Mouse (Mus musculus): ENCODE measurements around the gene Naa50. TPM values are rescaled to one million over a fixed set of nuclear protein-coding genes. Genes with fewer than 3 reads are reported as not detected.

Gene Naa50
- polyA plus RNA-seq (2014; fragmentation: Nextera tagmentation; extraction: Ambion mirVana), result 88.8 and 92.1 TPM in 2 replicates

GRCm38 (mm10) chr16:44139536-44140185 is at the start of gene Naa50, which contains the start of gene Atp6v1a:
Gene Naa50 (plus strand): TSS chr16:44139830.
Gene Atp6v1a (minus strand): TSS chr16:44139705.
- Histone ChIP-seq H3K36me3 (ENCODE audit: control insufficient read depth, insufficient read depth, low read length) (no peaks in the 10 kb centered on the region), H3K27ac (replicated peaks; ENCODE audit: low read depth, low read length) (peak within 1 kb of the TSS; percentile 97), H3K4me2 (ENCODE audit: low read depth, low read length) (peak within 1 kb of the TSS; percentile 96), H3K9me3 (ENCODE audit: control insufficient read depth, low read length) (no peaks in the 10 kb centered on the region), H3K4me3 (ENCODE audit: low read depth, low read length) (peak within 1 kb of the TSS; percentile 99), H3K9ac (ENCODE audit: low read depth, low read length) (peak within 1 kb of the TSS; percentile 96), H3K27me3 (replicated peaks; ENCODE audit: control insufficient read depth, insufficient read depth, low read length) (no peaks in the 10 kb centered on the region), H3K4me1 (ENCODE audit: control insufficient read depth, insufficient read depth, low read length) (peaks cover 10% of the 10 kb centered on the region)
- WGBS, result 1% methylated on average over 41 of the region's 71 CpGs
- ATAC-seq (ENCODE audit: low read depth) (peak; percentile 86), DNase-seq (ENCODE audit: low spot score) (peak; percentile 97)

DNA sequence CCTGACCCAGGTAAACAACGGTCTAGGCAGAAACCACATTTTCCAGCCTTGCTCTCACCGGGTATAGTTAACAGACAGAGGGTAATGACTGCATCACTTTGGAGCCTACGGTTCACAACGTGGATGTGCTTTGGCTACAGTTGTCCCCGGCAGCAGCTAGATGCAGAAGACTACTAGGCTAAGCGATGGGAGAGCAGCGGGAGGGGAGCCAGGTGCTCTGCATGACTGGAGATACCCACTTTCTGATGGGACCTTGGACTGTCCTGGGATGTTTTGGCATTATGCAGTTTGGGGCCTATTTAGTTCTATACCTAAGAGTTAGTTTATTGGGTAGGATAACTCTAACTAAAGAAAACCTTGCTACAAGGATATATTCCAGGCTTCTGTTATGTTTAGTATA is 40.3 kb upstream of the Naa50 start:
- Histone ChIP-seq H3K27ac (replicated peaks; ENCODE audit: low read depth, low read length) (no peak overlapping the region), H3K9ac (ENCODE audit: low read depth, low read length) (no peak overlapping the region), H3K4me3 (ENCODE audit: low read depth, low read length) (no peak overlapping the region), H3K9me3 (ENCODE audit: control insufficient read depth, low read length) (no peaks in the 10 kb centered on the region), H3K4me2 (ENCODE audit: low read depth, low read length) (no peak overlapping the region), H3K27me3 (replicated peaks; ENCODE audit: control insufficient read depth, insufficient read depth, low read length) (no peaks in the 10 kb centered on the region), H3K4me1 (ENCODE audit: control insufficient read depth, insufficient read depth, low read length) (no peaks in the 10 kb centered on the region), H3K36me3 (ENCODE audit: control insufficient read depth, insufficient read depth, low read length) (peaks cover 88% of the 10 kb centered on the region)
- 94% methylated on average over 7 of the region's 7 CpGs for WGBS
- ATAC-seq (ENCODE audit: low read depth) (no peak), DNase-seq (ENCODE audit: low spot score) (no peak)

DNA sequence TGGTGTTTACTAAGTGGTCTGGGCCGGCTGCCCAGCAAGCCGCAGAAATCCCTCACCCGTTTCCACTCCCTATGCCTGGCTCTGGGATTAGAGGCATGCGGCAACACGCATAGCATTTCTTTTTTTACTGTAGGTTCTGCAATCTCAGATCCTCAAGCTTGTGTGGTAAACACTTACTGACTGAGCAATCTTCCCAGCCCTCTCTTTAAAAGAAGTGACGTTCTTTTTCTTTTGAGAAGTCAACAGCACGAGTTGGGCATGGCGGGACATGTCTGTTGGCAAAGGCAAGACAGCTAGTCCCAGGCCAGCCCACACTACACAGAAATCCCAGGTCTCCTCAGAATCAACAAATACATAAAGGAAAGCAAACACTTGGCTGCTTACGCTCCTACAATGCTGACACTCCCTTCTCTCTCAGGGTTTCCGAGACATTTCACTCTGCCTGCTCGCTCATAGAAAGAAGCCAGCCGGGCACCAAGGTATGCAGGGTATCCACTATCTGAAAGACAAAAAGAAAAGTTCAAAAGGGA is 38.4 kb upstream of the Naa50 start:
- 91% methylated on average over 12 of the region's 12 CpGs for WGBS
- H3K4me2 ChIP-seq (ENCODE audit: low read depth, low read length), result no peak overlapping the region
- H3K27me3 ChIP-seq (replicated peaks; ENCODE audit: control insufficient read depth, insufficient read depth, low read length), result no peaks in the 10 kb centered on the region
- H3K9me3 ChIP-seq (ENCODE audit: control insufficient read depth, low read length), result no peaks in the 10 kb centered on the region
- H3K36me3 ChIP-seq (ENCODE audit: control insufficient read depth, insufficient read depth, low read length), result peaks cover 79% of the 10 kb centered on the region
- peak; percentile 63 for ATAC-seq (ENCODE audit: low read depth)
- no peak overlapping the region for H3K4me3 ChIP-seq (ENCODE audit: low read depth, low read length)
- H3K9ac ChIP-seq (ENCODE audit: low read depth, low read length), result no peak overlapping the region
- H3K4me1 ChIP-seq (ENCODE audit: control insufficient read depth, insufficient read depth, low read length), result no peaks in the 10 kb centered on the region
- no peak overlapping the region for H3K27ac ChIP-seq (replicated peaks; ENCODE audit: low read depth, low read length)
- peak; percentile 48 for DNase-seq (ENCODE audit: low spot score)

- Histone ChIP-seq H3K27ac (replicated peaks; ENCODE audit: low read depth, low read length) (no peak overlapping the region), H3K9ac (ENCODE audit: low read depth, low read length) (no peak overlapping the region), H3K4me3 (ENCODE audit: low read depth, low read length) (no peak overlapping the region), H3K4me2 (ENCODE audit: low read depth, low read length) (no peak overlapping the region), H3K36me3 (ENCODE audit: control insufficient read depth, insufficient read depth, low read length) (peaks cover 80% of the 10 kb centered on the region), H3K9me3 (ENCODE audit: control insufficient read depth, low read length) (no peaks in the 10 kb centered on the region), H3K27me3 (replicated peaks; ENCODE audit: control insufficient read depth, insufficient read depth, low read length) (no peaks in the 10 kb centered on the region), H3K4me1 (ENCODE audit: control insufficient read depth, insufficient read depth, low read length) (no peaks in the 10 kb centered on the region)
- ATAC-seq (ENCODE audit: low read depth) (no peak), DNase-seq (ENCODE audit: low spot score) (no peak)
- WGBS, result 86% methylated on average over 2 of the region's 2 CpGs
Observed at GRCm38 (mm10) chr16:44102925-44103324, 36.7 kb upstream of the Naa50 start.

- H3K36me3 ChIP-seq (ENCODE audit: control insufficient read depth, insufficient read depth, low read length), result peaks cover 79% of the 10 kb centered on the region
Observed at GRCm38 (mm10) chr16:44103806-44104766, 35.5 kb upstream of the Naa50 start.

GRCm38 (mm10) chr16:44105211-44105610 is 34.4 kb upstream of the Naa50 start:
- Histone ChIP-seq H3K4me3 (ENCODE audit: low read depth, low read length) (no peak overlapping the region), H3K27ac (replicated peaks; ENCODE audit: low read depth, low read length) (no peak overlapping the region), H3K4me1 (ENCODE audit: control insufficient read depth, insufficient read depth, low read length) (peaks cover 3% of the 10 kb centered on the region; the same call in 1 of the 2 replicates), H3K9me3 (ENCODE audit: control insufficient read depth, low read length) (no peaks in the 10 kb centered on the region), H3K4me2 (ENCODE audit: low read depth, low read length) (no peak overlapping the region), H3K36me3 (ENCODE audit: control insufficient read depth, insufficient read depth, low read length) (peaks cover 78% of the 10 kb centered on the region), H3K27me3 (replicated peaks; ENCODE audit: control insufficient read depth, insufficient read depth, low read length) (no peaks in the 10 kb centered on the region), H3K9ac (ENCODE audit: low read depth, low read length) (no peak overlapping the region)
- DNase-seq (ENCODE audit: low spot score) (no peak), ATAC-seq (ENCODE audit: low read depth) (no peak)
- 90% methylated on average over 2 of the region's 2 CpGs for WGBS

More at GRCm38 (mm10) chr16:44103806-44104766, 35.5 kb upstream of the Naa50 start:
- ATAC-seq (ENCODE audit: low read depth) (peak; percentile 35; the same call in 1 of the 2 replicates), DNase-seq (ENCODE audit: low spot score) (no peak)
- H3K4me1 ChIP-seq (ENCODE audit: control insufficient read depth, insufficient read depth, low read length), result no peaks in the 10 kb centered on the region
- no peaks in the 10 kb centered on the region for H3K27me3 ChIP-seq (replicated peaks; ENCODE audit: control insufficient read depth, insufficient read depth, low read length)
- no peak overlapping the region for H3K4me3 ChIP-seq (ENCODE audit: low read depth, low read length)
- no peak overlapping the region for H3K4me2 ChIP-seq (ENCODE audit: low read depth, low read length)
- no peaks in the 10 kb centered on the region for H3K9me3 ChIP-seq (ENCODE audit: control insufficient read depth, low read length)
- WGBS, result 87% methylated on average over 18 of the region's 18 CpGs
- H3K9ac ChIP-seq (ENCODE audit: low read depth, low read length), result no peak overlapping the region
- no peak overlapping the region for H3K27ac ChIP-seq (replicated peaks; ENCODE audit: low read depth, low read length)

DNA sequence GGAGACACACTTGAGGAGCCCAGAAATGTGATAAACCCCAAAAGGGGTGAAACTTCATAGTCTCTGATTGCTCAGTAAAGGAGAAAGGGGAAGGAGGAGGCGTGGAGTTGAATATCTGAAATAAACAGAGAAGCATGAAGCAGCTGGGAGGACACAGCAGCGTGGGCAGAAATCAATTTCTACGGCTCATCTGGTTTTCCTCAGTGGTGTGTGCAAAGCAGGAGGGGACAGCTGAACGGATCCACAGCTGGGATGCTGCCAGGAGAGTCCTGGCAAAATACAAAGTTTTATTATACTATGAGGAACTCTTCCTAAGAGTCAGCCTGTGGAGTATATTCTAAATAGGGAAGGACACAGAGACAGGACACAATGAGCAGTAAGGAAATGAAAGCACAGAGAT is 30.6 kb upstream of the Naa50 start:
- Histone ChIP-seq H3K4me3 (ENCODE audit: low read depth, low read length) (no peak overlapping the region), H3K4me1 (ENCODE audit: control insufficient read depth, insufficient read depth, low read length) (peaks cover 3% of the 10 kb centered on the region; the same call in 1 of the 2 replicates), H3K4me2 (ENCODE audit: low read depth, low read length) (no peak overlapping the region), H3K27ac (replicated peaks; ENCODE audit: low read depth, low read length) (peak overlapping the region; percentile 67), H3K27me3 (replicated peaks; ENCODE audit: control insufficient read depth, insufficient read depth, low read length) (no peaks in the 10 kb centered on the region), H3K9ac (ENCODE audit: low read depth, low read length) (0 out of 2 replicates have a peak overlapping the region, but pooled peaks have one; percentile 8), H3K9me3 (ENCODE audit: control insufficient read depth, low read length) (no peaks in the 10 kb centered on the region), H3K36me3 (ENCODE audit: control insufficient read depth, insufficient read depth, low read length) (peaks cover 70% of the 10 kb centered on the region)
- WGBS, result 67% methylated on average over 4 of the region's 4 CpGs
- ATAC-seq (ENCODE audit: low read depth), result peak; percentile 67; the same call in 1 of the 2 replicates
- peak; percentile 79 for DNase-seq (ENCODE audit: low spot score)

DNA sequence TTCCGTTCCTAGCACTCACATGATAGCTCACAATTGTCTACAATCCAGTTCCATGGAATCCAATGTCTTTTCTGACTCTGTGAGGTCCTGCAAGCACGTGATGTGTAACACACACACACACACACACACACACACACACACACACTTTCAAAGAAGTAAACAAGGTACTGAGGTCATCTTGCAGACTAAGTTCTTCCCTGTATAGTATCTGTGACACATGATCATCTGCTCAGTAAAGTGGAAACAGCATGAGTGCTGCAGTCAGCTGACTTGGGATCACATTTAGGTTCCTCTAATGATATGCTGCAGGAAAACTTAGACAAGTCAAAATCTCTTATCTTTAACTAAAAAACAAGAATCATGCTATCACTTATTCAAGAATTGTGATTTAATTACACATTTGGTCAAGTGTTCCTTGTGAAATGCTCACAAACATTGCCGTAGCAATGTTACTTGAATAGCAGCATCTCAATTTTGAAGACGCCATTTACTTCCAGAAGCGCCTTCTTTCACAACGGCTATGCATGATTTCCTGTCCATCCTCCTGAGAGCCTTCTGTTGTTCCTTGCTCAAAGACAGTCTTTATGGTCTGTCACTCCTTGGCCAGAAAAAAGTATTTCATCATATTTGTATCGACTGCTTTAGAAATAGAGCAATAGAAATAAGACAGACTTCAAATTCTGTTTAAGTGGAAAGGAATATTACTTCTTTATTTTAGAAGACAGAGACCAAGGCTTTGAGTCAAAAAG is 19.7 kb upstream of the Naa50 start:
- Histone ChIP-seq H3K9me3 (ENCODE audit: control insufficient read depth, low read length) (no peaks in the 10 kb centered on the region), H3K4me2 (ENCODE audit: low read depth, low read length) (no peak overlapping the region), H3K4me3 (ENCODE audit: low read depth, low read length) (no peak overlapping the region), H3K9ac (ENCODE audit: low read depth, low read length) (no peak overlapping the region), H3K4me1 (ENCODE audit: control insufficient read depth, insufficient read depth, low read length) (no peaks in the 10 kb centered on the region; the same call in 1 of the 2 replicates), H3K36me3 (ENCODE audit: control insufficient read depth, insufficient read depth, low read length) (peaks cover 19% of the 10 kb centered on the region), H3K27ac (replicated peaks; ENCODE audit: low read depth, low read length) (no peak overlapping the region), H3K27me3 (replicated peaks; ENCODE audit: control insufficient read depth, insufficient read depth, low read length) (no peaks in the 10 kb centered on the region)
- DNase-seq (ENCODE audit: low spot score) (no peak), ATAC-seq (ENCODE audit: low read depth) (no peak)
- WGBS, result 80% methylated on average over 7 of the region's 7 CpGs

Measured in embryonic facial prominence, embryonic 14.5 days (tissue).